ENCODE assay signal across 7 mouse cellular contexts in the genomic region with DNA sequence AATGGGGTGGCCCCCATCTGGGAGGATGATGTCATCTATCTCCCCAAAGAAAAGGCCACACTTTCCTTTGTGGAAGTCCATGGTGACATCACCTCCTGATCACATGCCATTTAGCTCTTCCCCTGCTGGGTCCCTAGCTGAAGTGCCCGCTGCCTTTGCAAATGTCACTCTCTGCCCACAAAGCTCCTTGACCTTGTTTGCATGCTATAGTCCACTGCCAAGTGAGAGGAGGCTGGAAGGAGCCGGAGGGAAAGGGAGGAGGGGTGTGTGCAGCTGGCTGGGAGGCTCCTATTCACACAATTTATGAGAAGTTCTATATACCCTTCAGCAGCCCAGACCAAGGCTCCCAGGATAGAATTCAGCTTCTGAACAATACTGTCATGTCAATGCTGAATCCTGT.
DNase-seq lines count a peak whose midpoint lies in the region; ATAC-seq and TF ChIP-seq lines count a peak whose summit lies in the region.

No protein-coding gene starts in this region.

- no peak for TF ChIP-seq RAD21 in CH12.LX (IDR thresholded peaks at IDR 0.05; ENCODE audit: low read depth, low read length)

- H3K4me1 ChIP-seq in CH12.LX (ENCODE audit: control insufficient read depth in 1 of 2, insufficient read depth in 2 of 2): peaks cover 9 to 11% of the 10 kb centered on the region in 2 experiments
- peaks cover 6% of the 10 kb centered on the region for H3K4me1 ChIP-seq in embryonic facial prominence, embryonic 15.5 days
- peaks cover 10% of the 10 kb centered on the region; the same call in 1 of the 2 replicates for H3K4me1 ChIP-seq in stomach, embryonic 16.5 days (ENCODE audit: control insufficient read depth, insufficient read depth, low read length)

- TF ChIP-seq CTCF in CH12.LX (conservative IDR thresholded peaks at IDR 0.05 in 1 of 2, IDR thresholded peaks at IDR 0.05 in 1 of 2; ENCODE audit: low read depth in 2 of 2, low read length in 2 of 2): no peak

- no peak overlapping the region for H3K9ac ChIP-seq in CH12.LX (ENCODE audit: insufficient read depth, low read depth)
- H3K9ac ChIP-seq in embryonic facial prominence, embryonic 15.5 days: no peak overlapping the region
- no peak overlapping the region for H3K9ac ChIP-seq in stomach, embryonic 16.5 days (ENCODE audit: low read length)

- no peaks in the 10 kb centered on the region for H3K36me3 ChIP-seq in CH12.LX (replicated peaks in 1 of 2; ENCODE audit: control insufficient read depth in 1 of 2, insufficient read depth in 1 of 2, low read length in 1 of 2)
- H3K36me3 ChIP-seq in embryonic facial prominence, embryonic 15.5 days: no peaks in the 10 kb centered on the region
- no peaks in the 10 kb centered on the region for H3K36me3 ChIP-seq in stomach, embryonic 16.5 days (ENCODE audit: control insufficient read depth, insufficient read depth, low read length)

- TF ChIP-seq EP300 in CH12.LX (IDR thresholded peaks at IDR 0.05; ENCODE audit: low read length): no peak

- H3K4me2 ChIP-seq in CH12.LX (ENCODE audit: insufficient read depth, low read depth, poor library complexity, severe bottlenecking): peak overlapping the region; percentile 44; the same call in 1 of the 2 replicates
- H3K4me2 ChIP-seq in embryonic facial prominence, embryonic 15.5 days (replicated peaks): no peak overlapping the region
- no peak overlapping the region for H3K4me2 ChIP-seq in stomach, embryonic 16.5 days (ENCODE audit: low read depth, low read length)

- DNase-seq in CH12.LX (ENCODE audit: extremely low read depth): no peak
- DNase-seq in adrenal gland, postnatal 10 days: peak; percentile 77
- peak; percentile 62 for DNase-seq in heart, postnatal 25 days (ENCODE audit: low spot score)
- DNase-seq in lung, postnatal 25 days (ENCODE audit: low spot score): peak; percentile 79
- DNase-seq in thymus, adult 18-20 months: no peak

- H3K27me3 ChIP-seq in CH12.LX (replicated peaks): no peaks in the 10 kb centered on the region
- H3K27me3 ChIP-seq in embryonic facial prominence, embryonic 15.5 days: no peaks in the 10 kb centered on the region
- H3K27me3 ChIP-seq in stomach, embryonic 16.5 days (ENCODE audit: control insufficient read depth, insufficient read depth, low read length): no peaks in the 10 kb centered on the region

- TF ChIP-seq POLR2A in CH12.LX (IDR thresholded peaks at IDR 0.05; ENCODE audit: low read depth, low read length): no peak

- intact Hi-C loops in heart, postnatal 25 days (cut with DNase I): no loop called here

- no peak overlapping the region for H3K4me3 ChIP-seq in CH12.LX (replicated peaks in 1 of 3; ENCODE audit: low read depth in 2 of 3, low read length in 2 of 3, poor library complexity in 1 of 3)
- no peak overlapping the region for H3K4me3 ChIP-seq in embryonic facial prominence, embryonic 15.5 days (replicated peaks)
- no peak overlapping the region for H3K4me3 ChIP-seq in stomach, embryonic 16.5 days (replicated peaks; ENCODE audit: low read length)

- dilution Hi-C loops in CH12.LX (cut with MboI; ENCODE audit: extremely low pct_ligation_motif_present, extremely low pct_unique_long_range_greater_than_20kb, low sequenced_read_pairs): no loop called here

- in situ Hi-C loops in CH12.LX (cut with MboI; ENCODE audit: low pct_ligation_motif_present, low pct_unique_long_range_greater_than_20kb, low sequenced_read_pairs): no loop called here

- no peaks in the 10 kb centered on the region for H3K79me2 ChIP-seq in CH12.LX (replicated peaks; ENCODE audit: control insufficient read depth, extremely low read depth, insufficient read depth, poor library complexity, severe bottlenecking)

- peak; percentile 65; the same call in 1 of the 2 replicates for ATAC-seq in embryonic facial prominence, embryonic 15.5 days (ENCODE audit: insufficient number of reproducible peaks, low FRiP score, low TSS enrichment, low read depth)
- ATAC-seq in stomach, embryonic 16.5 days (ENCODE audit: insufficient read depth, low FRiP score): peak; percentile 68

- no peak overlapping the region for H3K27ac ChIP-seq in CH12.LX (ENCODE audit: insufficient read depth, low read depth)
- H3K27ac ChIP-seq in embryonic facial prominence, embryonic 15.5 days (replicated peaks): no peak overlapping the region
- H3K27ac ChIP-seq in stomach, embryonic 16.5 days (ENCODE audit: low read length): 0 out of 2 replicates have a peak overlapping the region, but pooled peaks have one; percentile 23

- H3K9me3 ChIP-seq in CH12.LX (replicated peaks; ENCODE audit: low read length): no peaks in the 10 kb centered on the region
- no peaks in the 10 kb centered on the region for H3K9me3 ChIP-seq in embryonic facial prominence, embryonic 15.5 days (replicated peaks)
- no peaks in the 10 kb centered on the region for H3K9me3 ChIP-seq in stomach, embryonic 16.5 days (replicated peaks; ENCODE audit: control insufficient read depth, low read length)

- 35% methylated on average over 2 of the region's 2 CpGs for WGBS in embryonic facial prominence, embryonic 15.5 days
- WGBS in stomach, embryonic 16.5 days: 14% methylated on average over 2 of the region's 2 CpGs

TF ChIP-seq in CH12.LX, 34 proteins besides CTCF, POLR2A, EP300 and RAD21:
- peak; percentile 33; the same call in 1 of the 2 replicates for TF ChIP-seq JUND (conservative IDR thresholded peaks at IDR 0.05; ENCODE audit: low read depth, low read length)
- peak; percentile 59 for TF ChIP-seq BHLHE40 (IDR thresholded peaks at IDR 0.05; ENCODE audit: low read depth, low read length)
- TF ChIP-seq MEF2A (IDR thresholded peaks at IDR 0.05; ENCODE audit: borderline replicate concordance, low read depth, low read length): no peak
- TF ChIP-seq ETS1 (conservative IDR thresholded peaks at IDR 0.05; ENCODE audit: low read depth, low read length): peak; percentile 58
- TF ChIP-seq JUN (IDR thresholded peaks at IDR 0.05; ENCODE audit: insufficient read depth, low read depth, low read length): peak; percentile 50; the same call in 1 of the 2 replicates

Comparison
In these comparisons a context has a peak if more than half of its experiments do, and no peak if none do; other contexts are left out.
1. DNase-seq: peak in adrenal gland, postnatal 10 days (single experiment), heart, postnatal 25 days (single experiment) and lung, postnatal 25 days (single experiment); none in CH12.LX (single experiment) and thymus, adult 18-20 months (0 of 2).